Mouse (Mus musculus): ENCODE data around the gene Kdelr2. TPM values are rescaled to one million over a fixed set of nuclear protein-coding genes. Genes with fewer than 3 reads are reported as not detected.

Gene Kdelr2
- polyA plus RNA-seq, 1 experiment from 2014 or later, result 140 TPM

DNA sequence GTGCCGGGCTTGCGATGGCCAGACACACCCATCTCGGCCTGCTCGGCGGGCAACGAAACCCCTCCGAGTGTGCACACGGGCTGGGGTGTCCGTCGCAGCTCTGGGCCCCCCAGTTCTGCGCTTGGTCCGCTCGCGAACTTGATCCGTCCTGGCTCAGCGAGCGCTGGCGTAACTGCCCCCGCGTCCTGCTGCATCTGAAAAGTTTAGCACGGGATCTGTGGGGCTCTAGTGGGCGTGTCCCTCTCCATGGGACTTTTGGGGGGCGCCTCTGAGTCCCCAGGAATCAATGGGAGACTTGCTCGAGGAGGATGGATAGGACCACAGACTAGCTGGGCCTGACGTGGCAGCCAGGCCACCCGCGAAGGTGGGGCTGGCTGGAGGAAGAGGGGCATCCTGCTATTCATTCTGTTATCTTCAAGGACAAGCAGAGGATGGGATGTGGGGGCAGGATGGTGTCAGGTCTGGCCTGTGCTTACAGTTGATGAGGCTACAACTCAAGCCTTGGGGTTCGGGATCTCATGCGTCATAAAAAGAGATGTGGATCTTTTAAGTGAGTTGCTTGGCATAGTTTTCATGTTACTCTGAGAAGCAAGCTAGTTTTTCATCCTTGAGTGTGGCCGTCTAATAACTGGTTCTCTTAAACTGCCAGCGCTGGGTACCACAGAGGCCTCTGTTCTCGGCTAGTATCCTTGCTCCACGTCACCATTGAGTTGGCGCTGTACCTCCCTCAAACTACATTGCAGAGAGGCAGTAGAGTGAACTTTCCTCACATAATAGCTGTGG lies 701 bp downstream of the Kdelr2 start:
- H3K4me2 ChIP-seq, result peak overlapping the region; percentile 87
- H3K4me3 ChIP-seq (replicated peaks), result peak overlapping the region; percentile 95
- 5% methylated on average over 34 of the region's 34 CpGs for WGBS (ENCODE audit: insufficient replicate concordance)
- no peaks in the 10 kb centered on the region for H3K27me3 ChIP-seq
- H3K27ac ChIP-seq (replicated peaks), result peak overlapping the region; percentile 78
- peak overlapping the region; percentile 78 for H3K9ac ChIP-seq
- no peaks in the 10 kb centered on the region for H3K9me3 ChIP-seq (replicated peaks)
- H3K4me1 ChIP-seq (replicated peaks), result peaks cover 75% of the 10 kb centered on the region
- H3K36me3 ChIP-seq (replicated peaks), result peaks cover 35% of the 10 kb centered on the region
- peak; percentile 47 for ATAC-seq (ENCODE audit: insufficient read depth)

- no peak overlapping the region for H3K9ac ChIP-seq
- H3K4me1 ChIP-seq (replicated peaks), result peaks cover 80% of the 10 kb centered on the region
Observed at GRCm38 (mm10) chr5:143405200-143405599, 1.6 kb downstream of the Kdelr2 start.

GRCm38 (mm10) chr5:143406548-143406947 lies 2.9 kb downstream of the Kdelr2 start:
- Histone ChIP-seq H3K27ac (replicated peaks) (no peak overlapping the region), H3K27me3 (no peaks in the 10 kb centered on the region), H3K4me3 (replicated peaks) (no peak overlapping the region), H3K9ac (no peak overlapping the region), H3K4me2 (peak overlapping the region; percentile 1; the same call in 1 of the 2 replicates), H3K36me3 (replicated peaks) (peaks cover 46% of the 10 kb centered on the region), H3K9me3 (replicated peaks) (no peaks in the 10 kb centered on the region), H3K4me1 (replicated peaks) (peaks cover 88% of the 10 kb centered on the region)
- ATAC-seq (ENCODE audit: insufficient read depth), result no peak
- 78% methylated on average over 9 of the region's 9 CpGs for WGBS (ENCODE audit: insufficient replicate concordance)

More at GRCm38 (mm10) chr5:143405200-143405599, 1.6 kb downstream of the Kdelr2 start:
- ATAC-seq (ENCODE audit: insufficient read depth), result no peak
- Histone ChIP-seq H3K4me2 (peak overlapping the region; percentile 87), H3K27ac (replicated peaks) (peak overlapping the region; percentile 56), H3K36me3 (replicated peaks) (peaks cover 35% of the 10 kb centered on the region), H3K27me3 (no peaks in the 10 kb centered on the region), H3K4me3 (replicated peaks) (peak overlapping the region; percentile 95), H3K9me3 (replicated peaks) (no peaks in the 10 kb centered on the region)
- WGBS (ENCODE audit: insufficient replicate concordance), result 77% methylated on average over 9 of the region's 9 CpGs

- Histone ChIP-seq H3K4me2 (no peak overlapping the region), H3K27ac (replicated peaks) (0 out of 2 replicates have a peak overlapping the region, but pooled peaks have one; percentile 2), H3K27me3 (no peaks in the 10 kb centered on the region), H3K36me3 (replicated peaks) (peaks cover 69% of the 10 kb centered on the region), H3K9ac (no peak overlapping the region), H3K9me3 (replicated peaks) (peaks cover 3% of the 10 kb centered on the region), H3K4me3 (replicated peaks) (no peak overlapping the region), H3K4me1 (replicated peaks) (peaks cover 69% of the 10 kb centered on the region)
- WGBS (ENCODE audit: insufficient replicate concordance), result 15% methylated on average over 3 of the region's 3 CpGs
- ATAC-seq (ENCODE audit: insufficient read depth), result peak; percentile 52
Observed at GRCm38 (mm10) chr5:143409239-143409638, 5.6 kb downstream of the Kdelr2 start.

- Histone ChIP-seq H3K27ac (replicated peaks) (no peak overlapping the region), H3K9ac (no peak overlapping the region), H3K4me3 (replicated peaks) (no peak overlapping the region), H3K4me1 (replicated peaks) (peaks cover 56% of the 10 kb centered on the region), H3K36me3 (replicated peaks) (peaks cover 72% of the 10 kb centered on the region), H3K27me3 (no peaks in the 10 kb centered on the region), H3K4me2 (no peak overlapping the region), H3K9me3 (replicated peaks) (peaks cover 3% of the 10 kb centered on the region)
- ATAC-seq (ENCODE audit: insufficient read depth), result no peak
- 88% methylated on average over 4 of the region's 4 CpGs for WGBS (ENCODE audit: insufficient replicate concordance)
Observed at GRCm38 (mm10) chr5:143410841-143411395, 7.3 kb downstream of the Kdelr2 start.

- Histone ChIP-seq H3K9ac (no peak overlapping the region), H3K4me1 (replicated peaks) (no peaks in the 10 kb centered on the region), H3K9me3 (replicated peaks) (no peaks in the 10 kb centered on the region), H3K36me3 (replicated peaks) (peaks cover 57% of the 10 kb centered on the region), H3K27ac (replicated peaks) (no peak overlapping the region), H3K27me3 (no peaks in the 10 kb centered on the region), H3K4me2 (no peak overlapping the region), H3K4me3 (replicated peaks) (no peak overlapping the region)
- ATAC-seq (ENCODE audit: insufficient read depth), result no peak
- 56% methylated on average over 4 of the region's 4 CpGs for WGBS (ENCODE audit: insufficient replicate concordance)
Observed at GRCm38 (mm10) chr5:143421484-143421883, 17.8 kb downstream of the Kdelr2 start.

DNA sequence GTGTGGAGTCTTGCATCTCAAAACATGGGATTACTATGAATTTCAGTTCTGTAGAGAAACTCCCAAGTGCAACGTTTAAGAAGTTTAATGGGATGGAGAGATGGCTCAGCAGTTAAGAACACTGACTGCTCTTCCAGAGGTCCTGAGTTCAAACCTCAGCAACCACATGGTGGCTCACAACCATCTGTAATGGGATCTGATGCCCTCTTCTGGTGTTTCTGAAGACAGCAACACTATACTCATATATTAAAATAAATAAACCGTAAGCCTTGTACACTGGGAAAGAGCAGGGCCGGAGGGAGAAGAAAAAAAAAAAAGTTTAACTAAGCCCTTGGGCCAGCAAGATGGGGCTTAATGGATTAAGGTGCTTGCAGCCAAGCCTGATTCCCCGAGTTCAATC lies 19.4 kb downstream of the Kdelr2 start:
- 75% methylated on average over 4 of the region's 4 CpGs for WGBS (ENCODE audit: insufficient replicate concordance)
- no peak overlapping the region for H3K4me2 ChIP-seq

DNA sequence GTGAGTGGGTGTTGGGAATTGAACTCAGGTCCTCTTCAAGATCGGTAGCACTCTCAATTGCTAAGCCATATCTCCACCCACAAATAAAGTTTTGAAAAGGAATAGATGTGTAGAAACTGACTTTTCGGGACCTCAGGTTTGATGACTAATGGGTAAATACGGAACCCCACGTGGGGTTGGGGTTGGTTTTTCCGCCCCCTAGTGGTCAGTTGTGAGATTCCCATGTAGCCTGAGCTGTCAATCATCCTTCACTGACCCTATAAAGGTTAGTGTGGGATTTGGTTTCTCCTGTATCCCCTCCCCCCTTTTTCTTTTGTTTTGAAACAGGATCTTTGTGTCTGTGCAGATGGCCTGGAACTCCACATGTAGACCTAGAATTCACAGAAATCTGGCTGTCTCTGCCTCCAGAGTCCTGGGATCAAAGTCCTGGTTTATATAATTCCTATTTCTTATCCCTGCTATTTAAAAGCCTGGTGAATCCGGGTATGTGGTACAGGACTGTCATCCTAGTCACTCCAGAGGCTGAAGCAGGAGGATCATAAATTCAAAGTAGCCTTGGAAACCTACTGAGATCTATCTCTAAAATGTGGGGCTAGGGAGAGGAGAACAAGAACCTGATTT lies 20.4 kb downstream of the Kdelr2 start:
- H3K36me3 ChIP-seq (replicated peaks), result peaks cover 33% of the 10 kb centered on the region

More for the DNA sequence above, 19.4 kb downstream of the Kdelr2 start:
- Histone ChIP-seq H3K4me1 (replicated peaks) (no peaks in the 10 kb centered on the region), H3K9ac (no peak overlapping the region), H3K27ac (replicated peaks) (no peak overlapping the region), H3K36me3 (replicated peaks) (peaks cover 43% of the 10 kb centered on the region), H3K27me3 (no peaks in the 10 kb centered on the region), H3K4me3 (replicated peaks) (no peak overlapping the region), H3K9me3 (replicated peaks) (no peaks in the 10 kb centered on the region)
- ATAC-seq (ENCODE audit: insufficient read depth), result no peak

DNA sequence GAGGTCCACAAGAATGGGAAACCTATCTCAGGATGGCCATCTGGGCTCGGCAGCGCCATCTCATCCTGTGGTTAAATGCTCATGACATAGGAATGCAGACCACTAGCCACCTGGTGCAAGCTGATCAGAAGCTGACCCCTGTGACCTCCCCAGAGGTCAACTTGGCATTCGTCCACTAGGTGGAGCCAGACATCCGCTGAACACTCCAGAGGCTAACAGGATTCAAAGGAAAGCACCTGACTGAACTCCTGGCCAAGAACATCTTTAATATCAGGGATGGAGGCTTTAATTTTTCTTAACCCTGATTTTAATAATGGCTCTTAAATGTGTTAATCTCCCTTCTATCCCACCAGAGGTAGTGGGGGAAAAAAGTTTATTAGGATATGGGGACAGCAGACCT lies 30.8 kb downstream of the Kdelr2 start:
- no peaks in the 10 kb centered on the region for H3K36me3 ChIP-seq (replicated peaks)
- H3K27me3 ChIP-seq, result no peaks in the 10 kb centered on the region
- no peak overlapping the region for H3K4me2 ChIP-seq
- no peak overlapping the region for H3K27ac ChIP-seq (replicated peaks)
- WGBS (ENCODE audit: insufficient replicate concordance), result 0% methylated on average over 4 of the region's 4 CpGs
- H3K4me3 ChIP-seq (replicated peaks), result no peak overlapping the region
- no peaks in the 10 kb centered on the region for H3K4me1 ChIP-seq (replicated peaks)
- no peaks in the 10 kb centered on the region for H3K9me3 ChIP-seq (replicated peaks)
- no peak for ATAC-seq (ENCODE audit: insufficient read depth)
- no peak overlapping the region for H3K9ac ChIP-seq

More for the DNA sequence above, 20.4 kb downstream of the Kdelr2 start:
- ATAC-seq (ENCODE audit: insufficient read depth), result no peak; the same call in 1 of the 2 replicates
- Histone ChIP-seq H3K27me3 (no peaks in the 10 kb centered on the region), H3K27ac (replicated peaks) (no peak overlapping the region), H3K9ac (no peak overlapping the region), H3K9me3 (replicated peaks) (no peaks in the 10 kb centered on the region), H3K4me1 (replicated peaks) (no peaks in the 10 kb centered on the region), H3K4me2 (no peak overlapping the region), H3K4me3 (replicated peaks) (no peak overlapping the region)
- 16% methylated on average over 6 of the region's 6 CpGs for WGBS (ENCODE audit: insufficient replicate concordance)

DNA sequence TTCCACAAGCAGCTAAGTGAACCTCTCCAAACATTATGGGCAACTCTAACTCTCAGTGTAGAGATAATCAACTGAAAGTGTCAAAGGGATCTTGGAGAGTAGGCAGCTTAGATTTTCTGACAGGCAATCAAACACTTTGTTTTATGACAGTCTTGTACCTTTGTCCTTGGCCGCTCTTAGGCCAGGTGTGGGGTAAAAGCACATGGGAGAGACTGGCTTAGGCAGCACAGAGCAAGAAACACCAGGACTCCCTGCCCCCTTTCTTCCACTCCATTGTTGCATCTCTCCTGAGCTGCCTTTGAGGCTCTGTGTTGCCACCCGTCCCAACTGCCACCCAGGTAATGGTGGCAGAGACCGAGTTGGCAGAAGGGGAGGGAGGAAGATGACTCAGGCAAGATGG lies 37.7 kb downstream of the Kdelr2 start:
- Histone ChIP-seq H3K4me2 (no peak overlapping the region), H3K27ac (replicated peaks) (no peak overlapping the region), H3K36me3 (replicated peaks) (no peaks in the 10 kb centered on the region), H3K9ac (no peak overlapping the region), H3K9me3 (replicated peaks) (no peaks in the 10 kb centered on the region), H3K4me3 (replicated peaks) (no peak overlapping the region), H3K4me1 (replicated peaks) (no peaks in the 10 kb centered on the region), H3K27me3 (no peaks in the 10 kb centered on the region)
- no peak for ATAC-seq (ENCODE audit: insufficient read depth)
- 55% methylated on average over 3 of the region's 3 CpGs for WGBS (ENCODE audit: insufficient replicate concordance)

DNA sequence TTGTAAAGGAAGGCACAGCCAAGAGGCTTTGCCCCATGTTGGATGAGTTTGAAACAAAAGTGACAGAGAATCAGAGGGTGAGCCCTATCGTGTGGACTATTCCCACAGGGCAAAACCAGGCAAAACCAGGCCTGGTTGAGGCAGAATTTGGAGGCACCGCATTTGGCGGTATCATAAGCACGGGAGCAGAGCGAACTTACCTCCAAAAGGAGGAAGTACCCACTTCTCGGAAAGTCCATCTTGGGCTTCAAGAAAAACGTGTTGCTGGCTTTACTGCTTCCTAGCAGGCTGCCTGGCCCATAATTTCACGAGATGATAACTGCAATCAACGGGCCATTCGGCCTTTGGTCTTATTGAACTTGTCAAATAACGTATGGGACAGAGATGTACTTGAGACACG lies 38.1 kb downstream of the Kdelr2 start:
- H3K36me3 ChIP-seq (replicated peaks), result no peaks in the 10 kb centered on the region
- 58% methylated on average over 12 of the region's 12 CpGs for WGBS (ENCODE audit: insufficient replicate concordance)
- H3K27ac ChIP-seq (replicated peaks), result no peak overlapping the region

More for the DNA sequence above, 38.1 kb downstream of the Kdelr2 start:
- no peak overlapping the region for H3K4me2 ChIP-seq
- H3K4me3 ChIP-seq (replicated peaks), result no peak overlapping the region
- no peak overlapping the region for H3K9ac ChIP-seq
- ATAC-seq (ENCODE audit: insufficient read depth), result no peak
- no peaks in the 10 kb centered on the region for H3K9me3 ChIP-seq (replicated peaks)
- H3K27me3 ChIP-seq, result no peaks in the 10 kb centered on the region
- H3K4me1 ChIP-seq (replicated peaks), result no peaks in the 10 kb centered on the region

Data from liver, embryonic 15.5 days (tissue).